Mouse (Mus musculus) liver, embryonic 15.5 days (tissue): Measurements from ENCODE around the gene Birc7. TPM values are rescaled to one million over a fixed set of nuclear protein-coding genes. Genes with fewer than 3 reads are reported as not detected.

Experiments
- ATAC-seq: fragments of 200-750 bp; cut with Nextera tagmentation; 2 replicates; pipeline ENCODE4 v1.8.0; 2017; ENCODE audit warnings: moderate number of reproducible peaks, mild to moderate bottlenecking, moderate library complexity; ENCODE audit not compliant: insufficient read depth
- H3K27ac ChIP-seq: fragments of 300-500 bp; sonication (generic); replicated peaks from 2 replicates; pipeline ENCODE4 v1.5.1; 2015; ENCODE audit warnings: mild to moderate bottlenecking, inconsistent platforms
- H3K27me3 ChIP-seq: fragments of 300-500 bp; sonication (generic); 2 replicates; pipeline ENCODE4 v1.6.1; 2015; ENCODE audit warnings: mild to moderate bottlenecking, inconsistent platforms
- H3K36me3 ChIP-seq: fragments of 300-500 bp; sonication (generic); replicated peaks from 2 replicates; pipeline ENCODE4 v1.6.1; 2015; ENCODE audit warnings: moderate library complexity, mild to moderate bottlenecking, inconsistent platforms
- H3K4me1 ChIP-seq: fragments of 300-500 bp; sonication (generic); replicated peaks from 2 replicates; pipeline ENCODE4 v1.6.1; 2015; ENCODE audit warnings: inconsistent platforms
- H3K4me2 ChIP-seq: fragments of 300-500 bp; sonication (generic); 2 replicates; pipeline ENCODE4 v1.6.1; 2015; ENCODE audit warnings: moderate library complexity, mild to moderate bottlenecking, inconsistent platforms
- H3K4me3 ChIP-seq: fragments of 300-500 bp; sonication (generic); replicated peaks from 2 replicates; pipeline ENCODE4 v1.5.1; 2015; ENCODE audit warnings: mild to moderate bottlenecking, inconsistent platforms
- H3K9ac ChIP-seq: fragments of 300-500 bp; sonication (generic); 2 replicates; pipeline ENCODE4 v1.6.1; 2015; ENCODE audit warnings: moderate library complexity, mild to moderate bottlenecking, inconsistent platforms
- H3K9me3 ChIP-seq: fragments of 300-500 bp; sonication (generic); replicated peaks from 2 replicates; pipeline ENCODE4 v1.6.1; 2016; ENCODE audit warnings: inconsistent platforms
- WGBS: fragments of 180-500 bp; shearing (Covaris S2); methylation state at CpG from one replicate; pipeline ENCODE4 v1.1.7; 2015; ENCODE audit warnings: mixed read lengths; ENCODE audit not compliant: insufficient replicate concordance; 5-methylcytosine and 5-hydroxymethylcytosine counted together
- polyA plus RNA-seq: library from polyadenylated mRNA; unstranded; fragments of >200 nt; fragmentation: Nextera tagmentation; extraction: Ambion mirVana; gene quantifications from 2 replicates; pipeline ENCODE4 v1.2.1, GENCODE M21; 2015

Birc7 gene
- polyA plus RNA-seq, 1 experiment from 2014 or later: not detected

GRCm38 (mm10) chr2:180893537-180894028 lies 35.2 kb upstream of the Birc7 start:
- Histone ChIP-seq H3K27ac (no peak overlapping the region), H3K27me3 (peaks cover 92% of the 10 kb centered on the region), H3K36me3 (no peaks in the 10 kb centered on the region), H3K9me3 (no peaks in the 10 kb centered on the region), H3K4me1 (peaks cover 23% of the 10 kb centered on the region), H3K4me2 (peak overlapping the region; percentile 54), H3K4me3 (peak overlapping the region; percentile 38), H3K9ac (no peak overlapping the region)
- no peak for ATAC-seq
- WGBS: 1% methylated on average over 49 of the region's 50 CpGs

- Histone ChIP-seq H3K36me3 (no peaks in the 10 kb centered on the region), H3K4me1 (peaks cover 23% of the 10 kb centered on the region), H3K9me3 (no peaks in the 10 kb centered on the region), H3K27ac (no peak overlapping the region), H3K9ac (no peak overlapping the region), H3K27me3 (peaks cover 87% of the 10 kb centered on the region), H3K4me3 (peak overlapping the region; percentile 38), H3K4me2 (peak overlapping the region; percentile 54)
- WGBS: under 1% methylated on average over 57 of the region's 57 CpGs
- no peak; the same call in 1 of the 2 replicates for ATAC-seq
Measured at GRCm38 (mm10) chr2:180894029-180894623, 34.7 kb upstream of the Birc7 start.

GRCm38 (mm10) chr2:180894734-180895133 lies 34.1 kb upstream of the Birc7 start:
- WGBS: under 1% methylated on average over 13 of the region's 13 CpGs
- Histone ChIP-seq H3K9ac (no peak overlapping the region), H3K4me3 (no peak overlapping the region), H3K27me3 (peaks cover 81% of the 10 kb centered on the region), H3K4me1 (peaks cover 23% of the 10 kb centered on the region), H3K4me2 (no peak overlapping the region; the same call in 1 of the 2 replicates), H3K36me3 (no peaks in the 10 kb centered on the region), H3K27ac (no peak overlapping the region), H3K9me3 (no peaks in the 10 kb centered on the region)
- no peak for ATAC-seq

- H3K27ac ChIP-seq: no peak overlapping the region
- H3K4me1 ChIP-seq: peaks cover 23% of the 10 kb centered on the region
- ATAC-seq: no peak
- WGBS: 66% methylated on average over 3 of the region's 3 CpGs
- no peaks in the 10 kb centered on the region for H3K36me3 ChIP-seq
- H3K27me3 ChIP-seq: peaks cover 75% of the 10 kb centered on the region
- no peak overlapping the region for H3K4me2 ChIP-seq
- no peaks in the 10 kb centered on the region for H3K9me3 ChIP-seq
- no peak overlapping the region for H3K9ac ChIP-seq
- H3K4me3 ChIP-seq: no peak overlapping the region
Measured at GRCm38 (mm10) chr2:180895321-180895720, 33.5 kb upstream of the Birc7 start.

- Histone ChIP-seq H3K4me2 (no peak overlapping the region), H3K4me1 (peaks cover 23% of the 10 kb centered on the region), H3K27ac (no peak overlapping the region), H3K9ac (no peak overlapping the region), H3K9me3 (no peaks in the 10 kb centered on the region), H3K36me3 (no peaks in the 10 kb centered on the region), H3K4me3 (no peak overlapping the region), H3K27me3 (peaks cover 68% of the 10 kb centered on the region)
- no peak for ATAC-seq
- WGBS: 54% methylated on average over 11 of the region's 11 CpGs
Measured at GRCm38 (mm10) chr2:180895837-180896525, 32.8 kb upstream of the Birc7 start.

GRCm38 (mm10) chr2:180896819-180897625 lies 31.8 kb upstream of the Birc7 start:
- WGBS: 59% methylated on average over 15 of the region's 15 CpGs
- ATAC-seq: no peak
- H3K36me3 ChIP-seq: no peaks in the 10 kb centered on the region

GRCm38 (mm10) chr2:180897857-180898256 lies 31.0 kb upstream of the Birc7 start:
- Histone ChIP-seq H3K9ac (no peak overlapping the region), H3K4me2 (no peak overlapping the region), H3K9me3 (no peaks in the 10 kb centered on the region), H3K4me3 (no peak overlapping the region), H3K36me3 (no peaks in the 10 kb centered on the region), H3K27me3 (peaks cover 50% of the 10 kb centered on the region), H3K27ac (no peak overlapping the region), H3K4me1 (peaks cover 21% of the 10 kb centered on the region)
- WGBS: 70% methylated on average over 6 of the region's 6 CpGs
- no peak for ATAC-seq

More at GRCm38 (mm10) chr2:180896819-180897625, 31.8 kb upstream of the Birc7 start:
- no peaks in the 10 kb centered on the region for H3K9me3 ChIP-seq
- peaks cover 23% of the 10 kb centered on the region for H3K4me1 ChIP-seq
- H3K27me3 ChIP-seq: peaks cover 58% of the 10 kb centered on the region
- H3K27ac ChIP-seq: no peak overlapping the region
- no peak overlapping the region for H3K9ac ChIP-seq
- H3K4me2 ChIP-seq: no peak overlapping the region
- no peak overlapping the region for H3K4me3 ChIP-seq

GRCm38 (mm10) chr2:180902086-180902485 lies 26.7 kb upstream of the Birc7 start:
- Histone ChIP-seq H3K9me3 (no peaks in the 10 kb centered on the region), H3K4me2 (no peak overlapping the region), H3K36me3 (peaks cover 15% of the 10 kb centered on the region), H3K9ac (no peak overlapping the region), H3K27ac (no peak overlapping the region), H3K4me3 (no peak overlapping the region), H3K27me3 (peaks cover 7% of the 10 kb centered on the region), H3K4me1 (peaks cover 8% of the 10 kb centered on the region; the same call in 1 of the 2 replicates)
- no peak for ATAC-seq
- WGBS: 49% methylated on average over 2 of the region's 2 CpGs

GRCm38 (mm10) chr2:180904435-180905208 lies 24.2 kb upstream of the Birc7 start:
- Histone ChIP-seq H3K27ac (no peak overlapping the region), H3K27me3 (no peaks in the 10 kb centered on the region), H3K4me3 (no peak overlapping the region), H3K9me3 (no peaks in the 10 kb centered on the region), H3K4me1 (peaks cover 8% of the 10 kb centered on the region; the same call in 1 of the 2 replicates), H3K9ac (no peak overlapping the region), H3K36me3 (peaks cover 32% of the 10 kb centered on the region), H3K4me2 (no peak overlapping the region)
- ATAC-seq: no peak
- 86% methylated on average over 18 of the region's 18 CpGs for WGBS

- Histone ChIP-seq H3K27me3 (no peaks in the 10 kb centered on the region), H3K4me1 (peaks cover 8% of the 10 kb centered on the region; the same call in 1 of the 2 replicates), H3K4me3 (no peak overlapping the region), H3K36me3 (peaks cover 42% of the 10 kb centered on the region), H3K9ac (no peak overlapping the region), H3K4me2 (no peak overlapping the region), H3K9me3 (no peaks in the 10 kb centered on the region), H3K27ac (no peak overlapping the region)
- WGBS: 58% methylated on average over 5 of the region's 5 CpGs
- no peak for ATAC-seq
Measured at GRCm38 (mm10) chr2:180905556-180906221, 23.1 kb upstream of the Birc7 start.
